Mouse (Mus musculus) gastrocnemius, postnatal 14 days (tissue): ENCODE data around the gene Zmiz1. TPM values are rescaled to one million over a fixed set of nuclear protein-coding genes. Genes with fewer than 3 reads are reported as not detected.

Source experiments
- DNase-seq: peaks from one replicate; pipeline ENCODE4 v3.0.0; 2021; ENCODE audit warnings: mixed read lengths
- intact Hi-C: fragments of 180-260 bp; cut with DNase I; formaldehyde crosslinking; loops from one replicate; pipeline ENCODE4 v1.15.1; 2025; ENCODE audit warnings: low total_unique reads
- long read RNA-seq, 2 experiments: library from polyadenylated mRNA; stranded (forward); transcript quantifications; one replicate each; pipeline ENCODE4 v2.0.0; 2021
- total RNA-seq, 2 experiments: library from RNA; stranded (reverse); gene quantifications; 2 replicates each; pipeline ENCODE4 v1.2.3; 2021

Zmiz1 gene
- total RNA-seq = 10 to 100 TPM; 30.3 to 36.0 TPM
- long read RNA-seq, experiment 1, partial matches to known transcripts = 9 of 11 reads
- long read RNA-seq, experiment 1, other reads (novel, unspliced or antisense) = 2 of 11 reads
- long read RNA-seq, experiment 2, partial matches to known transcripts = 14 of 21 reads
- long read RNA-seq, experiment 2, other reads (novel, unspliced or antisense) = 7 of 21 reads

GRCm38 (mm10) chr14:25459016-25459393 lies at the start of gene Zmiz1:
Gene Zmiz1 (plus strand): TSS chr14:25459185.
- intact Hi-C loops = loop anchor here (10.0 kb wide), 1 partner anchor 344 kb away; no protein-coding TSS in a partner anchor
- peak; percentile 88 for DNase-seq

- intact Hi-C loops = loop anchor here (2.0 kb wide), 1 partner anchor 59 kb away; no protein-coding TSS in a partner anchor
- no peak for DNase-seq
Measured at GRCm38 (mm10) chr14:25411848-25412527, 47.0 kb upstream of the Zmiz1 start.

GRCm38 (mm10) chr14:25412811-25413210 lies 46.2 kb upstream of the Zmiz1 start:
- DNase-seq = no peak
- intact Hi-C loops = loop anchor here (2.0 kb wide), 1 partner anchor 60 kb away; no protein-coding TSS in a partner anchor

GRCm38 (mm10) chr14:25413510-25413909 lies 45.5 kb upstream of the Zmiz1 start:
- intact Hi-C loops = loop anchor here (2.0 kb wide), 1 partner anchor 61 kb away; no protein-coding TSS in a partner anchor

GRCm38 (mm10) chr14:25414115-25414514 lies 44.9 kb upstream of the Zmiz1 start:
- DNase-seq = no peak
- intact Hi-C loops = no loop called here

More at GRCm38 (mm10) chr14:25413510-25413909, 45.5 kb upstream of the Zmiz1 start:
- no peak for DNase-seq

GRCm38 (mm10) chr14:25420001-25420690 lies 38.8 kb upstream of the Zmiz1 start:
- intact Hi-C loops = no loop called here
- peak; percentile 23 for DNase-seq

GRCm38 (mm10) chr14:25420987-25421386 lies 38.0 kb upstream of the Zmiz1 start:
- DNase-seq = peak; percentile 47
- intact Hi-C loops = no loop called here

- DNase-seq = no peak
- intact Hi-C loops = no loop called here
Measured at GRCm38 (mm10) chr14:25421596-25422001, 37.4 kb upstream of the Zmiz1 start.

GRCm38 (mm10) chr14:25422946-25423345 lies 36.0 kb upstream of the Zmiz1 start:
- intact Hi-C loops = no loop called here
- DNase-seq = no peak

- intact Hi-C loops = no loop called here
- DNase-seq = no peak
Measured at GRCm38 (mm10) chr14:25423721-25424443, 35.1 kb upstream of the Zmiz1 start.

- no peak for DNase-seq
- intact Hi-C loops = no loop called here
Measured at GRCm38 (mm10) chr14:25438255-25438654, 20.7 kb upstream of the Zmiz1 start.

- intact Hi-C loops = no loop called here
Measured at GRCm38 (mm10) chr14:25440116-25440515, 18.9 kb upstream of the Zmiz1 start.

GRCm38 (mm10) chr14:25440777-25441176 lies 18.2 kb upstream of the Zmiz1 start:
- DNase-seq = no peak
- intact Hi-C loops = no loop called here

More at GRCm38 (mm10) chr14:25440116-25440515, 18.9 kb upstream of the Zmiz1 start:
- DNase-seq = no peak

- intact Hi-C loops = no loop called here
- no peak for DNase-seq
Measured at GRCm38 (mm10) chr14:25441469-25441868, 17.5 kb upstream of the Zmiz1 start.

GRCm38 (mm10) chr14:25442676-25443075 lies 16.3 kb upstream of the Zmiz1 start:
- intact Hi-C loops = no loop called here
- DNase-seq = no peak

GRCm38 (mm10) chr14:25447136-25447775 lies 11.7 kb upstream of the Zmiz1 start:
- intact Hi-C loops = no loop called here
- no peak for DNase-seq

- intact Hi-C loops = no loop called here
- no peak for DNase-seq
Measured at GRCm38 (mm10) chr14:25448471-25448870, 10.5 kb upstream of the Zmiz1 start.

- DNase-seq = no peak
- intact Hi-C loops = loop anchor here (5.0 to 10.0 kb wide), 2 partner anchors 64 to 336 kb away; no protein-coding TSS in a partner anchor
Measured at GRCm38 (mm10) chr14:25451099-25451667, 7.8 kb upstream of the Zmiz1 start.
